Mouse (Mus musculus): ENCODE measurements around the gene Clec9a. TPM values are rescaled to one million over a fixed set of nuclear protein-coding genes. Genes with fewer than 3 reads are reported as not detected.

Clec9a gene
- total and polyA plus RNA-seq, 3 experiments = not detected

- H3K9ac ChIP-seq (ENCODE audit: control insufficient read depth, low read depth, low read length, poor library complexity, severe bottlenecking) = no peak overlapping the region
- H3K9me3 ChIP-seq (replicated peaks; ENCODE audit: insufficient read depth, low read length) = no peaks in the 10 kb centered on the region
- TF ChIP-seq BHLHE40 (IDR thresholded peaks at IDR 0.05; ENCODE audit: borderline replicate concordance, low read depth, low read length) = no peak
- TF ChIP-seq TBP (IDR thresholded peaks at IDR 0.05; ENCODE audit: low read depth, low read length) = no peak
- TF ChIP-seq POLR2AphosphoS5 (IDR thresholded peaks at IDR 0.05; ENCODE audit: borderline replicate concordance, low read depth, low read length) = no peak
- no peak for TF ChIP-seq TAL1 (IDR thresholded peaks at IDR 0.05; ENCODE audit: low read length)
- no peak for TF ChIP-seq POLR2AphosphoS2 (IDR thresholded peaks at IDR 0.05; ENCODE audit: low read length)
- no peak for TF ChIP-seq ZC3H11A (IDR thresholded peaks at IDR 0.05; ENCODE audit: low read depth, low read length)
- TF ChIP-seq MYB (IDR thresholded peaks at IDR 0.05; ENCODE audit: low read depth, low read length) = no peak
- no peak for TF ChIP-seq USF1 (IDR thresholded peaks at IDR 0.05; ENCODE audit: low read depth, low read length)
- no peak overlapping the region for H3K4me3 ChIP-seq (ENCODE audit: control insufficient read depth in 1 of 2, insufficient read depth in 1 of 2, low read depth in 2 of 2, low read length in 2 of 2)
- no peaks in the 10 kb centered on the region for H3K79me2 ChIP-seq (ENCODE audit: control insufficient read depth, insufficient read depth, low read length, poor library complexity)
- H3K4me1 ChIP-seq (ENCODE audit: control insufficient read depth in 1 of 2, insufficient read depth in 2 of 2, low read length in 2 of 2) = no peaks in the 10 kb centered on the region
- peak; percentile 30 for DNase-seq (ENCODE audit: low read depth, low spot score)
- H3K36me3 ChIP-seq (ENCODE audit: control insufficient read depth in 1 of 2, insufficient read depth in 2 of 2, low read length in 2 of 2) = no peaks in the 10 kb centered on the region
- no peak overlapping the region for H3K27ac ChIP-seq (ENCODE audit: control insufficient read depth, low read depth, low read length)
- H3K27me3 ChIP-seq (ENCODE audit: control insufficient read depth in 1 of 2, insufficient read depth in 2 of 2, low read length in 2 of 2) = peaks cover 2 to 6% of the 10 kb centered on the region in 2 experiments; a peak in 3 of 4 replicates
Measured at GRCm38 (mm10) chr6:129434239-129434638, 25.6 kb downstream of the Clec9a start.

GRCm38 (mm10) chr6:129436025-129436424, 27.4 kb downstream of the Clec9a start:
- Histone ChIP-seq H3K79me2 (ENCODE audit: control insufficient read depth, insufficient read depth, low read length, poor library complexity) (no peaks in the 10 kb centered on the region), H3K36me3 (ENCODE audit: control insufficient read depth in 1 of 2, insufficient read depth in 2 of 2, low read length in 2 of 2) (no peaks in the 10 kb centered on the region), H3K4me1 (ENCODE audit: control insufficient read depth in 1 of 2, insufficient read depth in 2 of 2, low read length in 2 of 2) (no peaks in the 10 kb centered on the region), H3K9ac (ENCODE audit: control insufficient read depth, low read depth, low read length, poor library complexity, severe bottlenecking) (no peak overlapping the region), H3K4me3 (ENCODE audit: control insufficient read depth in 1 of 2, insufficient read depth in 1 of 2, low read depth in 2 of 2, low read length in 2 of 2) (no peak overlapping the region), H3K27ac (ENCODE audit: control insufficient read depth, low read depth, low read length) (no peak overlapping the region), H3K27me3 (ENCODE audit: control insufficient read depth in 1 of 2, insufficient read depth in 2 of 2, low read length in 2 of 2) (peaks cover 2 to 6% of the 10 kb centered on the region in 2 experiments; a peak in 2 of 4 replicates), H3K9me3 (replicated peaks; ENCODE audit: insufficient read depth, low read length) (no peaks in the 10 kb centered on the region)
- DNase-seq (ENCODE audit: low read depth, low spot score) = no peak
- TF ChIP-seq TAL1 (IDR thresholded peaks at IDR 0.05; ENCODE audit: low read length) (no peak), POLR2AphosphoS5 (IDR thresholded peaks at IDR 0.05; ENCODE audit: borderline replicate concordance, low read depth, low read length) (no peak), SMC3 (IDR thresholded peaks at IDR 0.05; ENCODE audit: low read depth, low read length) (no peak), MXI1 (IDR thresholded peaks at IDR 0.05; ENCODE audit: low read depth, low read length) (no peak), RAD21 (IDR thresholded peaks at IDR 0.05; ENCODE audit: low read depth, low read length) (no peak), MYB (IDR thresholded peaks at IDR 0.05; ENCODE audit: low read depth, low read length) (no peak), ZC3H11A (IDR thresholded peaks at IDR 0.05; ENCODE audit: low read depth, low read length) (no peak), MEF2A (IDR thresholded peaks at IDR 0.05; ENCODE audit: extremely low read depth, insufficient replicate concordance, low read depth, low read length, poor library complexity, severe bottlenecking) (no peak), SIN3A (IDR thresholded peaks at IDR 0.05; ENCODE audit: low read length) (no peak), RCOR1 (IDR thresholded peaks at IDR 0.05; ENCODE audit: low read depth, low read length) (no peak), ETS1 (IDR thresholded peaks at IDR 0.05; ENCODE audit: low read depth, low read length) (no peak), ELF1 (IDR thresholded peaks at IDR 0.05; ENCODE audit: low read depth, low read length) (no peak), BHLHE40 (IDR thresholded peaks at IDR 0.05; ENCODE audit: borderline replicate concordance, low read depth, low read length) (no peak), EP300 (IDR thresholded peaks at IDR 0.05; ENCODE audit: low read depth in 1 of 2, low read length in 2 of 2) (no peak), USF2 (IDR thresholded peaks at IDR 0.05; ENCODE audit: borderline replicate concordance in 1 of 2, insufficient read depth in 1 of 2, low read depth in 1 of 2, low read length in 2 of 2) (no peak), USF1 (IDR thresholded peaks at IDR 0.05; ENCODE audit: low read depth, low read length) (no peak), ZNF384 (IDR thresholded peaks at IDR 0.05; ENCODE audit: low read depth, low read length) (no peak), JUND (IDR thresholded peaks at IDR 0.05; ENCODE audit: low read depth, low read length) (no peak)
